Mouse (Mus musculus) gastrocnemius, adult 2 months (tissue): Measurements from ENCODE around the gene Fam19a3. TPM values are rescaled to one million over a fixed set of nuclear protein-coding genes. Genes with fewer than 3 reads are reported as not detected.

Source experiments
- DNase-seq: peaks from one replicate; pipeline ENCODE4 v3.0.0; 2022
- H3K27ac ChIP-seq: fragments of 200-600 bp; 2 replicates; pipeline ENCODE4 v1.8.1; 2022; ENCODE audit warnings: mild to moderate bottlenecking
- H3K4me3 ChIP-seq: fragments of 200-600 bp; 2 replicates; pipeline ENCODE4 v1.8.1; 2022; ENCODE audit warnings: mild to moderate bottlenecking, moderate library complexity
- CTCF ChIP-seq: fragments of 200-600 bp; IDR thresholded peaks from 2 replicates; pipeline ENCODE4 v1.8.1; 2022; ENCODE audit warnings: antibody characterized with exemption, mild to moderate bottlenecking, moderate library complexity
- intact Hi-C: fragments of 180-260 bp; cut with DNase I; formaldehyde crosslinking; loops from one replicate; pipeline ENCODE4 v1.15.1; 2025
- total RNA-seq, 2 experiments: library from RNA; stranded (reverse); gene quantifications; 2 replicates each; pipeline ENCODE4 v1.2.3; 2021

Fam19a3 gene
- total RNA-seq, 2 experiments from 2014 or later: 2.7 to 4.2 TPM

- no peak for TF ChIP-seq CTCF
- intact Hi-C loops: loop anchor here (5.0 kb wide), 1 partner anchor 267 kb away; no protein-coding TSS in a partner anchor
- peak; percentile 70 for DNase-seq
- peak overlapping the region; percentile 88 for H3K4me3 ChIP-seq
- peak overlapping the region; percentile 94 for H3K27ac ChIP-seq
Measured at GRCm38 (mm10) chr3:104789822-104790221, 8.2 kb upstream of the Fam19a3 start.

DNA sequence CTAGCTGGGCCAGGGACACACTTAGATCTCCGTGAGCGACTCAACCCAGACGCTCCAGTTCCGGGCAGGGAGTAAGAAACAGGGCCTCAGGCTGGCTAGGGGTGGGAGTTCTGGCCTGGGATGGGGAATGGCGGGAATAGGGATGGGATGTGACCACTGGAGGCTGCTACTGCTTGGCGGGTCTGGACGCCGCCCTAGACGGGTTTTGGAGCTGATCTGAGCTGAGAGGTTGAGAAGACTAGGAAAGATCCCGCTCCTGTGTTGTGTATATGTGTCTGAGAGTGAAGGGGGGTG lies 7.6 kb upstream of the Fam19a3 start:
- intact Hi-C loops: loop anchor here (5.0 kb wide), 1 partner anchor 268 kb away; no protein-coding TSS in a partner anchor
- Histone ChIP-seq H3K4me3 (peak overlapping the region; percentile 88), H3K27ac (peak overlapping the region; percentile 94)
- TF ChIP-seq CTCF: no peak
- peak; percentile 49 for DNase-seq

DNA sequence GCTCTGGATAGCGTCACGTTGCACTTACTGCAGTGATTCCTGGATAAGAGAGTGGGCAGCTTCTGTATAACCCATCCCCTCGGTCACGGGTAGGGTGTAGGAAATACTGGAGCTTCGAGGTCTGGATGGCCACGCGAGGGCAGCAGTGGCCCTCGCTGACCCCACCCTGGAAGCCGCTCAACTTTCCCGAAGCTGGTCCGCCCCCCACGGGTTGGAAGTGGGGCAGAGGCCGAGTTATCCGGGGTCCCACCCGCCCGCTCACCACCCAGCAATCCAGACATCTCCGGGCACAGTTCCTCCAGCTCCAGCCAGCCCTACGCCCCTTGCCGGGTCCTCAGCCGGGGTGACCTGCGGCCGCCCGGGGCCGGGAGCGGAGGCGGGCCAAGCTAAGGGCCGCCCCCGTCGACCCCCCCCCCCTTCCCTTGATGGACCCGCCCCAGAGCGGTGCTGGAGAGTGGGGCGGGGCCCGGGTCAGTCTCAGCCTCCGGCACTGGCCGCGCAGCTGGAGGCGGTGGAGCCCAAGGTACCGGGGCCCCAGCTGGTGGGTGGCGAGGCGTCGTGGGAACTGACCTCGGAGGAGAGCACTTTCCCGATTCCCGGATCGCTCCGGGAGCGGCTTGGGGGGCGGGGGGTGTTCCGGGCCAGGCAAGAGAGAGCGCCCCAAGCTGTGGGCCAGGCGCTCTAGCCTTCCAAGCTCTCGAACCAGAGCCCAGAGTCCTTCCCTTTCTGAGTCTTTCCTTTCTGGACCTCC lies 7.1 kb upstream of the Fam19a3 start:
- intact Hi-C loops: loop anchor here (1.0 to 5.0 kb wide), 2 partner anchors 77 to 269 kb away; no protein-coding TSS in a partner anchor
- Histone ChIP-seq H3K27ac (peak overlapping the region; percentile 94), H3K4me3 (peak overlapping the region; percentile 88)
- peak; percentile 85 for TF ChIP-seq CTCF
- peak; percentile 92 for DNase-seq

- peak within 1 kb of the TSS; percentile 88 for H3K4me3 ChIP-seq
- peak within 1 kb of the TSS; percentile 94 for H3K27ac ChIP-seq
- DNase-seq: no peak
- intact Hi-C loops: loop anchor here (1.0 to 5.0 kb wide), 2 partner anchors 77 to 269 kb away; no protein-coding TSS in a partner anchor
- no peak for TF ChIP-seq CTCF
Measured at GRCm38 (mm10) chr3:104788075-104788474, 6.4 kb upstream of the Fam19a3 start, which contains the start of gene Rhoc. Rhoc (plus strand) TSS chr3:104788375.

GRCm38 (mm10) chr3:104785284-104785683 lies 3.6 kb upstream of the Fam19a3 start:
- no peak for DNase-seq
- no peak overlapping the region for H3K4me3 ChIP-seq
- no peak overlapping the region for H3K27ac ChIP-seq
- intact Hi-C loops: loop anchor here (5.0 kb wide), 1 partner anchor 272 kb away; no protein-coding TSS in a partner anchor
- no peak for TF ChIP-seq CTCF

GRCm38 (mm10) chr3:104783971-104784500 lies 2.4 kb upstream of the Fam19a3 start:
- no peak for DNase-seq
- H3K27ac ChIP-seq: peak overlapping the region; percentile 98
- TF ChIP-seq CTCF: no peak
- intact Hi-C loops: loop anchor here (5.0 kb wide), 2 partner anchors 33 to 183 kb away; partner anchors contain the start of gene Mov10
- peak overlapping the region; percentile 86 for H3K4me3 ChIP-seq

- peak; percentile 0; the same call in 1 of the 2 replicates for TF ChIP-seq CTCF
- intact Hi-C loops: loop anchor here (5.0 kb wide), 2 partner anchors 35 to 185 kb away; partner anchors contain the start of gene Mov10
- Histone ChIP-seq H3K27ac (peak overlapping the region; percentile 98), H3K4me3 (peak overlapping the region; percentile 86)
- peak; percentile 92 for DNase-seq
Measured at GRCm38 (mm10) chr3:104782061-104782681, 531 bp upstream of the Fam19a3 start.

- no peak for TF ChIP-seq CTCF
- peak; percentile 92 for DNase-seq
- Histone ChIP-seq H3K27ac (peak within 1 kb of the TSS; percentile 98), H3K4me3 (peak within 1 kb of the TSS; percentile 86)
- intact Hi-C loops: loop anchor here (1.0 to 5.0 kb wide), 4 partner anchors 22 to 187 kb away; partner anchors contain the start of genes Capza1, Mov10 and St7l
Measured at GRCm38 (mm10) chr3:104780561-104781420, 849 bp downstream of the Fam19a3 start, which contains the start of gene Ppm1j. Ppm1j (plus strand) TSS chr3:104781056.

GRCm38 (mm10) chr3:104779949-104780348 lies 1.7 kb downstream of the Fam19a3 start:
- intact Hi-C loops: loop anchor here (2.0 to 5.0 kb wide), 4 partner anchors 21 to 187 kb away; partner anchors contain the start of gene Mov10
- Histone ChIP-seq H3K27ac (no peak overlapping the region; the same call in 1 of the 2 replicates), H3K4me3 (no peak overlapping the region)
- peak; percentile 69 for DNase-seq
- TF ChIP-seq CTCF: peak; percentile 98

DNA sequence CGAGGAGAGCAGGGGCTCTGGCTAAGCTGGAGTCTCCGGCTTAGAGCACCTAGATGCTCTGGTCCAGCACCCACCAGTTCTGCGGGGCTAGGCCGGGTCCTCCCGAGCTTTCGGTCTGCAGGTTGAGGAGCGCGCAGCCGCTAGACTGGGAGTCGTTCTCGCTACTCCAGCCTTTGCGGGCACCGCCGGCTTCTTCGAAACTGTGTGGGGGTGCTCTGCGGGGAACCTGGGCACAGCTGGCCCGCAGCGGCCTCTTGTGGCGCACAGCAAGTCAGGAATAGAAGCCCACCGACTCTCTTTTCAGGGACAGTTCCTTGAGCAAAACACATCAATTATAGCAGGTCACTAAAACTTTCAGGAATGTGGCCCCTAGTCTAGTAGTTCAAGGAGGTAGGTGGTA lies 4.3 kb downstream of the Fam19a3 start:
- peak overlapping the region; percentile 60 for H3K4me3 ChIP-seq
- peak; percentile 54 for TF ChIP-seq CTCF
- H3K27ac ChIP-seq: no peak overlapping the region
- no peak for DNase-seq
- intact Hi-C loops: no loop called here

DNA sequence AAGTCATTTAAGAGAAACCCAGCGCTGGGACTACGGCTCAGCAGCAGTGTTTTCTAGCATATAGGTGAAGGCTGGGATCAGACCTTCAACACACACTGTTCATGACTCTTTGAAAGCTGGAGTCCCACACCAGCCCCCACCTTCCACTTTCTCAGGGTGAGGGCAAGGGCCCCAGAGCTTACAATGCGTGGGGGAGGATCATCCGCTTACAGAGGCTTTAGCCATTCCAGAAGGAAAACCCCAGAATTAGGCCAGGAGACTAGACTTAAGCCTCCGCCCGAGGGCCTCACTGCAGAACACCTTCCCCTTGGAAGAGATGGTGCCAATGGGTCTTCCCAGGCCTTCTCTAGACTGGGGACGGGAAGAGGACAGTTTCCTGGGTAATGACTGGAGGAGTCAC lies 8.3 kb downstream of the Fam19a3 start:
- intact Hi-C loops: no loop called here
- no peak for DNase-seq
- TF ChIP-seq CTCF: no peak
- H3K4me3 ChIP-seq: no peak overlapping the region
- no peak overlapping the region for H3K27ac ChIP-seq

GRCm38 (mm10) chr3:104771460-104771859 lies 10.2 kb downstream of the Fam19a3 start:
- no peak for TF ChIP-seq CTCF
- intact Hi-C loops: no loop called here
- DNase-seq: no peak
- Histone ChIP-seq H3K4me3 (no peak overlapping the region), H3K27ac (no peak overlapping the region)
